Mouse (Mus musculus) myocyte (in vitro differentiated cells): ENCODE results near the gene Hcfc2.

Experiments used
- E2F4 ChIP-seq: IDR thresholded peaks from one replicate; pipeline ENCODE4 v1.6.1; 2011; ENCODE audit warnings: mild to moderate bottlenecking, control low read depth, moderate library complexity; ENCODE audit not compliant: insufficient read depth
- POLR2A ChIP-seq: IDR thresholded peaks from one replicate; pipeline ENCODE4 v1.6.1; 2011; ENCODE audit warnings: low read depth, mild to moderate bottlenecking, control low read depth, moderate library complexity; ENCODE audit not compliant: insufficient read length
- POLR2AphosphoS2 ChIP-seq: IDR thresholded peaks from one replicate; pipeline ENCODE4 v1.6.1; 2011; ENCODE audit warnings: low read depth, control low read depth; ENCODE audit not compliant: insufficient read length
- TCF12 ChIP-seq: IDR thresholded peaks from one replicate; pipeline ENCODE4 v1.6.1; 2011; ENCODE audit warnings: mild to moderate bottlenecking, control low read depth; ENCODE audit not compliant: poor library complexity, insufficient read depth, severe bottlenecking
- USF1 ChIP-seq: IDR thresholded peaks from one replicate; pipeline ENCODE4 v1.6.1; 2011; ENCODE audit warnings: low read depth, mild to moderate bottlenecking, control low read depth, moderate library complexity

GRCm38 (mm10) chr10:82790504-82790903, 94.5 kb downstream of the Hcfc2 start:
- TF ChIP-seq USF1 (no peak), POLR2A (no peak), E2F4 (no peak), TCF12 (no peak), POLR2AphosphoS2 (no peak)
